Mouse (Mus musculus): ENCODE measurements around the gene Mgat5.

GRCm38 (mm10) chr1:127244054-127244770 lies 39.4 kb downstream of the Mgat5 start:
- TF ChIP-seq CTCF (IDR thresholded peaks at IDR 0.05; ENCODE audit: borderline replicate concordance, insufficient read depth, low read depth, low read length) (no peak), POLR2A (IDR thresholded peaks at IDR 0.05; ENCODE audit: borderline replicate concordance, insufficient read depth, low read length) (no peak)
